Mouse (Mus musculus) megakaryocyte, adult 5-6 weeks (primary cell): ENCODE measurements at regions not wholly inside any gene's neighbourhood (a gene's known extent, or its start where the extent isn't known, plus 50 kb on each side); places are given as distances from the start of the nearest gene placed in this dataset.

ENCODE experiments used
- ATAC-seq: 2 replicates; pipeline ENCODE4 v1.8.0; 2016; ENCODE audit warnings: mild to moderate bottlenecking, inconsistent platforms; ENCODE audit not compliant: poor library complexity, severe bottlenecking

DNA sequence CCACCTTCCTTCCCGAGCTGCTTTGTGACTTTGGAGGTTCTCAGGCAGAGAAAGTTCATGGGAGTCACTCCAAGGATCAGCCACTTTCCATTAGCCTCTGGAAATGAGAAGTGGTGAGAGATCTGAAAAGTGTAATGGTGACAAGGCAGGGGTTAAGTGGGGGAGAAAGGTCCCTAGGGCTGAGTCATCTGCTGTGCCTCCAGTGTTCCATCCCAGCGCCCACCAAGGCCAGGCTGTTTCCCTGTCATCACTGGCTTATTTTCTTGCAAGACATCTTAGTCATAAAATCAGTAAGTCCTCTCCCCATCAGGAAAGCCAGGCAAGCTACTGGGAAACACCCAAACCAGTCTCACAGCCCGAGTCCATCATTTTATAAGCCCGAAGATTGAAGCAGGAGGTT, 717.3 kb downstream of the Gm826 start:
- ATAC-seq = no peak

DNA sequence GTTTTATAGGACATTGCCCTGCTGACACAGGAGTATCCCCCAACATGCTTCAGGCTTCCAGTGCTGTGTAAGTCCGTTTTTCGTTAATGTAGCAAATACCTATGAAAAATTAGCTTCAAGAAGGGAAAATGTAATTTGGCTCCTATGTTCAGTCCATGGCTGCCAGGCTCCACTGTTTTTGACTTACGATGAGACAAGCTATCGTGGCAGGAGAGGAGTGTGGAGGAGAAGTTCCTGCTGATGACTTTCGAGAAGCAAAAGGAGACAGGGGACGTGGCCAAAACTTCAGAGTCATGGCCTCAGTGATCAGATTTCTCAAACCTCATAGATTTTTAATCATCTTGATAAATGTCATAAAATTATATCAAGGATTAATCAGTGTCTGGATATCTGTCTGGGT, 712.7 kb downstream of the Gm826 start:
- no peak for ATAC-seq

DNA sequence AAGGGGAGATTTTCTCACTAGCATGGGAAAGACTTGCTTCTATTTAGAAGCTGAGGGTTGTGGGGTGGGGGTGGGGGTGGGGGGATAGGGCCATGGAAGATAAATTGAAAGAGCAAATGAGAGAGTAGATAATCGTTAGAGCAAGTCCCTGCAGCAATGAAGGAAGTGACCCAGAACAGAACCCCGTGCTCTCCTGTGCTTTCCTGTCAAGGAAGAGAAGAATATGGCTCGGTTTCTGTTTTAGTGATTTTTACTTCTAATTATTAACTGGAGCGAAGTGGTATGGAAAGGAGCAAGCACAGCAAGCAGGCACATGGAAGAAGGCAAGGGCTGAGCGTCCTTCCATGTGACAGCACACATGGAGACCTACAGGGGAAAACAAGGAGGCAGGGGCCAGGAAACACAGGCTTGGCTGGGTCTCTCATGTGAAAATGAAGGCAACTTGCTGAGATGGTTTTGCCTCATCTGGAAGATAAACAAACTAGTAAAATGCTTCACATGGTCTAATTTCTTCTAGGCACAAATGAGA, 711.8 kb downstream of the Gm826 start:
- ATAC-seq = no peak

DNA sequence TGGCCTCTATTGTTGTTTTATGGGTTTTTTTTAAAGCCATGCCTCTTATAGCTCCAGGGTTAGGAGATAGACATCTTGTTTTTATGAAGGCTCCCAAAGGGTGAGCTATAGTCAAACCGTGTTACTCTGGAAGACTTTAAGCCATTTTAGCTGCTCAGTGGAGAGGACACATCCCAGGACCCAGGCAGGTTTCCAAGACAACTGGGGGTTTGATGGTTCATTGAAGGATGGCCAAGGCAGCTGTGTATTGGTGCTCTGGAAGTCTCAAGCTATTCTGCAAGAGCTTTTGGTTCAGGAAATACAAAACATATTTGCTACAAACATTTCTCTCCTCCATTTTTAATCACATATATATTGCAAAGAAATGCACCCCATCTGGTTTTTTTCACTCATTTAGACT, 708.7 kb downstream of the Gm826 start:
- ATAC-seq = no peak

DNA sequence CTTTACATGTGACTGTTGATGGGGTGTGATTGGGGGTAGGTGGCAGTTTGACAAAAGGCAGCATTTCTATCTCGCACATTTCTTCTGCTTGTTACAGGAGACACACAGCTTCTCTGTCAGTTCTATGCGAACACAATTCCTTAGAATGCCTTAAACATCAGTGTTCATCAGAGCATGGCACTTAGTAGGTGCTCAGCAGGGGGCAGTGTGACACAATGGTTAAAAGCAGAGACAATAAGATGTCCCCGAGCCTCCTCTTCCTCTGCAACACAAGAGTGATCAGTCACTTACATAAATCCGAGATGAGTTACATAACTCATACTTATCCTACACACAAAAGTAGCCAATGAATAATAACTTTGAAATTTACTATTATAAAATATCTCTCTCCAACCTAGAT, 688.1 kb downstream of the Gm826 start:
- ATAC-seq = peak; percentile 59

DNA sequence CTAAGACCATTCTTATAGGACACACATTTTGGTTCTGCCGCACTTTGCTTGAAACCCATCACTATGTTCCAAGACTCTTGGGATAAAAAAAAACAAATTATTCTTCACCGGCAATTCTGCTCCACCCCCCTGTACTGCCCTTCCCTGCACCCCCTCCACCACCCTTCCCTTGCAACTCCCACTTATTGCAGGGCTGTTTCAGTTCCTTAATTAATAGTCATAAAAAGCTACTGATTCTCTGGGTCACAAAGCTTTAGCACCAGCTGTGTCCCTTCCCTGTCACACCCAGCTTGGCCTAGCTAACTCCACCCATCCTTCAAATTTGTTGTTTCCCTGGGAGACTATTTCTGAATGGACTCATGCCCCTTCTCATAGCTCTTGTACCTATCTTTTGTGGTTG, 687.4 kb downstream of the Gm826 start:
- ATAC-seq = peak; percentile 92

DNA sequence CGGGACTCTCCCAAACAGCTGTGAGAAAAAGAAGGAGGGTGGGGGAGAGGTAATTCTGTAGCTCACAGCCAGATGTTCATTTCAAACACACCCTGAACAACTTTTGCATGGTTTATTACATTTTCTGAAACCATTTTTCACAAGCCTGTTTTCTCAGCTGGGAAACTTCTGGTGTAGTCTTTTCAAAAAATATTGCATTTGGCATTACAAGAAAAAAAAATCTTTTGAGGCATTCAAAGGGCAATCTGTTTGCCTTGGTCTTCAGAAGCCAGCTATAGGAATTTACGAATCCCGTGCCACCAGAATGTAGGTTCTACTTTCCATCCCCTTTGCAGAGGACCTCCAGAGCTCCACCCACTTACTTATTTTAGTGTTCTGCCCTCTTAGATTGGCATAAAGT, 681.7 kb downstream of the Gm826 start:
- no peak for ATAC-seq

DNA sequence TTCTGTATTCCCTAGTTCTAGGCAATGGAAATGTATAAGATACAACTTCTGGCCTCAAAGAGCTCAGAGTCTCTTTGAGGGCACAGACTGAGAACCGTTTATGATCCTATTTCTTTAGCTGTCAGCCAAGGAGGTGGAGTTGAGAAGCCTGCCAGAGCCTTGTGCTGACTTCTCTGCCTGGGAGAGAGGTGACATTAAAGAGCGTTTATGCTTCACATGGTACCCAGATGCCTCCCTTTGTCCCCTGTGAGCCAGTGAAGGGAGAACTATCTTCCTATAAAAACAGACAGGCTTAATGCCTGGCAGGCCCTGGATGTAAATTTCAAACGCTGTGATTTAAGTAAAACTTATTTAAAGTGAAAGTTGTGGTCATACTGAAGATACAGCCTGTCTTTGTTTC, 657.1 kb downstream of the Gm826 start:
- ATAC-seq = no peak

DNA sequence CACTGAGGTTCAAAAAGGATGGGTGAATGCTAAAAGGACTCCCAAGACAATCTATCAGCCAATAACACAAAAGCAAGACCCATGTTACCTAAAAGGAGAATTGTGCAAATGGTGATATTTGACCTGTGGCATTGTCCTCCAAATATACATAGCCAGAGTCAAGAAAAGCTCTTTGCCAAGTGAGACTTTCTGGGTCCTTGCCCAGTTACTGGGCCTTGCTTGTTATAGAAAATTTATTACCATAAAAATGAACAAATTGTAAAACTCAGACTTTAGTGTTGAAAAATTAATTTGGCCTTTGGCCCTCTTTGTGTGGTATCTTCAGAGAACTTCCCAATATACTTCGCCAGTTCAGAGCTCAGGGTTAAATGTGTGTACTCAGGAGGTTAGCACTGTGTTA, 653.3 kb downstream of the Gm826 start:
- ATAC-seq = no peak

DNA sequence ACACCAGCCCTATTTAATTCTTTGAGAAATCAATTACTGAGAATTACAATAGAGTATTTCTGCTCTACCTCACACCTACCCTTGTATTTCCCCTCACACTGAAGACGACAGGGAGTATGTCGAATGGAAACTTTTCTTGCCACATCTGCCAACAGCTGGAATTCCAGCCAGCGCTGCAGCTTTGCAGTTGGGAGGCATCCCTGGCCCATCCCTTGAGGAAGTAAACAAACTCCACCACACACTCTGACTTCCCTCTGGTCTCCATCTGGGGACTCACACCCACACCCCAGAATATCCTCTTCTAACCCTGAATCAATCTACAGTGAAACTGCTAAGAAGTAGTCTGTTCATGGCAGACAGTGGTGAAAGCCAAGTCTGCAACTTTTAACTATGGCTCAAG, 630.9 kb downstream of the Gm826 start:
- no peak for ATAC-seq

DNA sequence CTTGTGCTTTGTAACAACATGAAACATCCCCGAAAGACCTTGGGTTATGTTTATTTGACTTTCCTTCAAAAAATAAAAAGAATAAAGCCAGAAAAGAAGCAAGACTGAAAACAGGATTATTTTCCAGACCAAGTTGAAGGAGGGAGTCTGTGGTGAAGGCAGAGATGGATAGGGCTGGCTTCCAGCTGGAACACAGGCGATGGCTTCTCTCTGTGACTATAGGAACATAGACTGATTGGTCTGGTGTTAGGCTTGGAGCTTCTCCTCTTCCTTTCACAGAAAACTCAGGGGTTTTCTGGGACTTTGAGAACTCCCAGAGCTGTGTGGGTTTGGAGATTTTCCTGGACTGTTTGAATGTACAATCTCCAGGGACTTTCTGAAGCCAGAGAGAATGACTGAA, 625.8 kb downstream of the Gm826 start:
- no peak for ATAC-seq

DNA sequence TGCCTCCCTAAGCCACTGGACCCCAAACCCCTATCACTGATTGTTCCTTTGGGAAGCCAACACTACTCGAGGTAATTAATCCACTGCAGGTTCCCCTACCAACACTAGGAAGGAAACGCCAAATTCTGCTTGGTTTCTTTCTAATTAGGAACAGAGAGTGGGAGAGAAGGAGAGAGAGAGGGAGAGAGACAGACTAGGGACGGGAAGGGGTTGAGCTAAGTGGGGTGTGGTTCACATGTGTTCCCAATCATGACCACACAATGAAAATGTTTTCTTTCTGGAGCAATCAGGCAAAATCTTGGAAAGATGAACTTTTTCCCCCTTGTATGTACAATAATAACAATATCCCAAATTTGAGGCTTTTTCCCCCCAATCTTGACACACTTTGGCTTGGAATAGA, 619.3 kb downstream of the Gm826 start:
- no peak for ATAC-seq

DNA sequence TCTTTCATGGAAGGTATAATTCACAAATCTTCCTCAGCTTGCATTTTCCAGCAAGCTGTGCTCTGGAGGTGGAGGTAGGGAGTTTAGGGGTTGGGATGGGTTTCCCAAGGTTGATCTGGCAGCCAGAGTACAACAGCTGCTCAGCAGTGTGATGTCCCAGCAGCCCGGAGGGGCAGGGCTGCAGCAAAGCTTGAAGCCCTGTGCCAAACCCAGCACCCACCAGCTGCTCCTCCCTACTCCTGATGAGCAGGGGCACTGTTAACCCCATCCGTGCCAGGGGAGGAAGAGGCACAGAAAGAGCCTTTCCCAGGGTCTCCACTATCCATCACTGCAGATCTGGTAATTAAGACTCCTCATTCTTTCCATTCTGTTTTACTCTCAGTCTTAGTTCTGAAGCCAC, 615.2 kb downstream of the Gm826 start:
- ATAC-seq = no peak

DNA sequence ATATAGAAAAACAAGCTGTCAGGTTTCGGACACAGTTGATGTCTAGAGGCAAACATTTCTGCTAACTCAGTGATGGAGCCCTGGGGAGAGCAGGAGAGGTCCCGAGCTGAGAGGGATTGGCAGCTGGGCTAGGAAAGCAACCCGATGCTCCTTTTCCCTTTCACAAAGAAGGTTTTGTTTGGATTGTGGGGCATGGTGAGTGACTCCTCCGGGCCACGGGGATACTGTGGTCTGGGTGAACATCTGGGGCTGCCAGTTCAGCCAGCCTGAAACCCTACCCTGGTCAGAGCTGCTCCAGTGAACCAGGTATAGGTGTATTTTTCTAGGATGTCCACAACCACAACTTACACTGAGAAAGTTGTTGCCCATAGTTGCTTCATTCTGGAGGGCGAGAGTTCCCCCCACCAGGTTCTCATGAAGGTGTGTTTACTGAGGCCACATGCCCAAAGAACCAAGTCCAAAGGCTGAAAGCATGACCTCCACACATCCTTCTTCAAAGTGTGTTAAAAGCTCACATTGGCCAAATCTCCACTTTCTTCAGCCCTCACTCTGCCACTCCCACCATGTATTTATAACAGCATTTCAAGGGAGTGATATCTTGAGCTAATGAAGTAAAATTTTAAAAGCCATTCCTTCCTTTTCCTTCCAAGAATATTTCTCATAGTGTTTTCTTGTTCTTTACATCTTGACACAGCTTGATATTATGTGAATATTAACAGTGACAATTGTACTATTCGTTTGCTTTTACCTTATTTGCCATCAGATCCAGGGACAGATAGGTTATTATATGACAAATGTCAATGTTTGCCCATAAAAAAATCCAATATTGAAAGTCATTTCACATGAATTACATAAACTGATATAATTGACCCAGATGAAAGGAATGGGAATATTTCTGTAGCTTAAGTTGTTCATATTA, 608.5 kb downstream of the Gm826 start:
- ATAC-seq = no peak

DNA sequence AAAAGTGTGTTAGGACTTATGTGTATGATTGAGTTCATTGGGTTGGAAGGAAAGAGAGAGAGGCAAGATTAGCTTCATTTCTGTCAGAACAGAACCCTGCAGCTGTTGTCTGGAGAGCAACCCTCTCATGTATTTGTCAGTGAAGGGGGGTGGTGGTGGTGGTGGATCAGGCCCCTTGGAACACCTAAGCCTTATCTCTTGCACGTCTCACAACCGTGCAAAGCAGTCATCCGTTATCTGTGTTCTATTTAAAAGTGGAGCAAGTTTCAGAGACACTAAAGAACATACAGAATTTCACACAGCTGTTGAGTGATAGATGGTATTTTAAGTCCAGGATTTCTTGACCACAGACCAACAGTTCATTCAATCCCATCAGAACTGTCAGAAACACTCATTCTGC, 604.7 kb downstream of the Gm826 start:
- ATAC-seq = no peak

DNA sequence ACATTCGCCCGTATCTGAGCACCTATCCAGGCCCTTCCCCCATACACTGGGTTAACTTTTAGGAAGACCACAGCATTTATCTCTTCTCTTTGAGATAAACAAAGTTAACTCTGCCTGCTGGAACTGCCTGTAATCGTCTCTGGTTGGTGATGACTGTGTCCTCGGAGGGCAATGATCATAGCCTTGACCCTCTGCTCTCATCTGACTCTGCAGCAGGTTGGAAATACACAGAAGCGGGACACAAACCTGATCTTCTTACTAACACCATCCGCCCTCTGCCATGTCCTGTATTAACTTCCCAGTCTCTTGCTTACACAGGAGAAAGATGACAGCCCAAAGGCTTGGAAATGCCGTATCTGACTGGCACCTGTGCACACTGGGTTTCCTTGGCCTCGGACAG, 603.7 kb downstream of the Gm826 start:
- no peak for ATAC-seq

DNA sequence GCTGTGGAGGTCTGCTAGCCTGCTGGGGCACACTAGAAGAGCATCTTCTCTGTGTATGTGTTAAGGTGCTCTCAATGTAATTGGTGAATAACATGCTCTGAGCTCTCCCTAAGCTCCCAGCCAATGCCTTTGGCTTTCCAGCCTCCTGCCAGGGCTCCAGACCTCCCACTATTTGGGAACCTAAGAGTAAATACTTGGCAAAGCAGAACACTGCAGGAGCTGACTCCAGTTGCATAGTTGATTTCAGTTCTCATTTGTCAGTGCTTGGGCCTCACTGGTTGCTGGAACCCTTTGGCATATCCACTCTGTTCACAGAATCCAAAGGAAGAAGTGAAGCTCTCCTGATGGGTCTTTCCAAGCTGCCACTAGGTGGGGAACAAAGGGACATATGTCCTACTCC, 602.7 kb downstream of the Gm826 start:
- ATAC-seq = no peak

DNA sequence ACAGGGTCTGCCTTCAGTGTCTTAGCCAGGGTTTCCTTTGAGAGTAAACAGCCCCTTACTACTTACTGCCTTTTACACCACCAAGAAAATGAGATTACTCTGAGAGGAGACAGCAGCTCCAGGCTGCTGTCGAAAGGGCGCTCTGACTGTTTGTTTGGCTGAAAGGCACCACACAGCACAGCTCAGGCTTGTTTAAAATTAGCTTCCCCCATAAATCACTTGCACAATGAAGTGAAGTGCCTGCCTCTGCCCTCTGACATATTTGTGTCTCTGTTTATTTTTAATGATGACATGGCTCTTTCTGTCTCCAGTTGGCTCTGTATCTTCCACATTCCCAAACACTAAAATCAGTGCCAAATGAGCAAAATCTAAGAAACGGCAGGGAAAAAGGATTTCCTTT, 601.5 kb downstream of the Gm826 start:
- ATAC-seq = no peak

DNA sequence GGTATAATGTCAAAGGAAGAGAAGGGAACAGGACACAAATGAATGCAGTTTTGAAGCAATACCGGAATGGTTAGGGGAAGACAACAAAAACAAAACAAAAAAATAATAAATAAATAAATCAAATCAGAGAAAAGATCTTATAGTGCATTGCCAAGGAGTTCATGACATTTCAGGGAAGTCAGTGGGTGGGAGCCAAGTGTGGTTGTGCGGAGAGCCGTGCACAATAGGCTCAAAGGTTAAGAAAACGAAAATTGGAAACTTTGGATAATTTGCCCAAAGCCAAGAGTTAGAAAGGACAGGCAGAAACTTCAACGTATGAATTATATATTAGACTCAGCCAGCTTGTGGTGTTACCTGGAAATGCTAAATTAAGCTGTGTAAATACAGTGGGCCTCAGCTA, 599.4 kb downstream of the Gm826 start:
- ATAC-seq = no peak

DNA sequence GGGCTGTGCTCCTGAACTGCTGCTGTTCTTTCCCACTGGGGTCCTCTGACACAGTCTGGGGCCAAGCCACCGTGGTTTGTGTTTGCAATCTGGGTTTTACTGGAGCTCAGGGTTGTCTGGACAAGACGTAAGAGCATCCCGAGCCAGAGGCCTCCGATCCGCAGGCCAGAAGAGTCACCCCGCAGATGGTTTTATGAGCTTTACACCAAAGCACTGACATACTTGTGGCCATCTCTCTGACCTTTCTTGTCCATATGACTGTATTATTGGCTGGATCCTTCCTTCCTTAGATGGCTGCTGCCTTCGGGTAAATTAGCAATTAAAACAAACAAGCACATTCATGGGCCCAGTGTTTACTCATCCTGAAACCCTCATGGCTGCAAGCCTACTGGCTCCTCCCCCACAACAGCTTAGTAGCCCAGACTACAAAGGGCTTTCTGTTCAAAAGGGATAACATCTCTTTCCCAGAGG, 578.4 kb downstream of the Gm826 start:
- ATAC-seq = no peak

DNA sequence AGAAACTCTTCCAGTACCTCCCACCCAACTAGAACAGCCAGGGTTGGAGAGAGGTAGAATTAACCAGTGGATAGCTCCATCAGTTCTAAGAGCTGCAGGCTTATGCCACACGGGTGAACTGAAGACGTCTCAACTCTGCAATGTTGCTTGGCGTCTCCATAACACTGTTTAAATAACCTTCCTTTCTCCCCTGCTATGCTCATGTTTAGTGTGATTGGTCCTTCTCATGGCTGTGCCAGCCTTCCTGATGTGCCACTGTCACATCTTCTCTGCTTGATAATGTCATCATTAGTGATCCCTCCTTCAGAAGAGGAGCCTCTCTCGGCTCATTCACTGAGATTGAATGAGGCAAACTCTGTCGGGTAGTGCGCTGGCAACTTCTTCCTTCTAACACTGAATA, 573.2 kb downstream of the Gm826 start:
- no peak for ATAC-seq

DNA sequence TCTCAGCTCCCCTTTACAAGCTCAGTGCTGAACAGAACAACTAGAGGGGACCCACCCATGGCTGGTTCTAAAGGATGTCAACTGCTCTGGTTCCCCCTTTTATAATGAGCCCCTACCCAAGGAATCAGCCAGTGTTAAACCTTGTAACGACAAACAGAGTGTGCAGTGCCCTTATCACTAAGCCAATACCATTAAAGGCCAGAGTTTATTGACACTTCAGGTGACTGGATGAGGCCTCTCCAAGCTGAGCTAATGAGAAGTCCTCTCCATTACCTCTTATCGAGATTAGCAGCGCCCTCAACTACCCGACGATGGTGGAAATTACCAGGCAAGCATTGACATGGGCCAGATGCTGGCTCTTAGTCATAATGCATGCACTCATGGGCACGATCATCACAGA, 570.8 kb downstream of the Gm826 start:
- no peak for ATAC-seq
